Mouse (Mus musculus) cerebral cortex, adult 2 months (tissue): ENCODE results near the gene Hnrnpa0.

Experiments used
- WGBS: fragments of 180-500 bp; shearing (Covaris S2); methylation state at CpG from one replicate; pipeline ENCODE4 v1.1.7; 2018; 5-methylcytosine and 5-hydroxymethylcytosine counted together

Hnrnpa0 gene

GRCm38 (mm10) chr13:58128396-58128767 lies at the start of gene Hnrnpa0:
TSS of gene Hnrnpa0 (minus strand) at chr13:58128556.
- WGBS: under 1% methylated on average over 61 of the region's 62 CpGs

GRCm38 (mm10) chr13:58177511-58178208 lies 49.3 kb upstream of the Hnrnpa0 start:
- WGBS: 92% methylated on average over 9 of the region's 9 CpGs

GRCm38 (mm10) chr13:58176105-58176504 lies 47.7 kb upstream of the Hnrnpa0 start:
- 95% methylated on average over 3 of the region's 3 CpGs for whole genome bisulfite sequencing

GRCm38 (mm10) chr13:58163343-58163742 lies 35.0 kb upstream of the Hnrnpa0 start:
- WGBS: 95% methylated on average over 12 of the region's 12 CpGs

GRCm38 (mm10) chr13:58160761-58161160 lies 32.4 kb upstream of the Hnrnpa0 start:
- 97% methylated on average over 15 of the region's 15 CpGs for WGBS

- WGBS: 1% methylated on average over 16 of the region's 16 CpGs
These were observed 29.9 kb upstream of the Hnrnpa0 start for GRCm38 (mm10) chr13:58158099-58158912.

- WGBS: under 1% methylated on average over 30 of the region's 30 CpGs
These were observed 29.2 kb upstream of the Hnrnpa0 start, which contains the start of gene Idnk for GRCm38 (mm10) chr13:58157447-58158098. TSS of gene Idnk (plus strand) at chr13:58157649.

GRCm38 (mm10) chr13:58157036-58157435 lies 28.7 kb upstream of the Hnrnpa0 start:
- WGBS: 29% methylated on average over 8 of the region's 8 CpGs

GRCm38 (mm10) chr13:58156031-58156430 lies 27.7 kb upstream of the Hnrnpa0 start:
- WGBS: 94% methylated on average over 2 of the region's 2 CpGs

- 84% methylated on average over 11 of the region's 11 CpGs for WGBS
These were observed 22.1 kb upstream of the Hnrnpa0 start for GRCm38 (mm10) chr13:58150442-58150841.

GRCm38 (mm10) chr13:58149629-58150028 lies 21.3 kb upstream of the Hnrnpa0 start:
- 85% methylated on average over 3 of the region's 3 CpGs for WGBS

- 45% methylated on average over 5 of the region's 5 CpGs for WGBS
These were observed 20.7 kb upstream of the Hnrnpa0 start for GRCm38 (mm10) chr13:58149033-58149558.

- 1% methylated on average over 17 of the region's 17 CpGs for WGBS
These were observed 20.0 kb upstream of the Hnrnpa0 start for GRCm38 (mm10) chr13:58148256-58148831.

GRCm38 (mm10) chr13:58147760-58148159 lies 19.4 kb upstream of the Hnrnpa0 start:
- WGBS: 77% methylated on average over 1 of the region's 1 CpGs

GRCm38 (mm10) chr13:58146603-58147002 lies 18.2 kb upstream of the Hnrnpa0 start:
- 93% methylated on average over 8 of the region's 8 CpGs for WGBS

- WGBS: 71% methylated on average over 3 of the region's 3 CpGs
These were observed 3.3 kb upstream of the Hnrnpa0 start for GRCm38 (mm10) chr13:58131692-58132091.

- WGBS: 25% methylated on average over 4 of the region's 4 CpGs
These were observed 1.4 kb upstream of the Hnrnpa0 start for GRCm38 (mm10) chr13:58129687-58130246.

- WGBS: under 1% methylated on average over 83 of the region's 83 CpGs
These were observed 664 bp upstream of the Hnrnpa0 start for GRCm38 (mm10) chr13:58128768-58129671.

GRCm38 (mm10) chr13:58127766-58128361 lies 492 bp downstream of the Hnrnpa0 start:
- WGBS: under 1% methylated on average over 81 of the region's 81 CpGs
